Mouse (Mus musculus) Patski (cell line): Measurements from ENCODE around the gene Prkca. TPM values are rescaled to one million over a fixed set of nuclear protein-coding genes. Genes with fewer than 3 reads are reported as not detected.

Experiments used
- ATAC-seq: fragments of 100-300 bp; one replicate; pipeline ENCODE4 v1.8.0; 2021
- CTCF ChIA-PET: fragments of 350-600 bp; sonication (Branson Sonifier 250); formaldehyde crosslinking; loops from one replicate; lab custom pipeline; 2022; ENCODE audit warnings: inconsistent platforms; lab: Charles Lee
- POLR2A ChIA-PET: fragments of 350-600 bp; sonication (Branson Sonifier 250); formaldehyde crosslinking; loops from one replicate; lab custom pipeline; 2022; ENCODE audit warnings: antibody characterized with exemption, inconsistent platforms; lab: Charles Lee
- DNase-seq: peaks from one replicate; pipeline ENCODE4 v3.0.0-alpha.2; 2011; ENCODE audit warnings: low read depth, low spot score
- H3K27me3 ChIP-seq: fragments of 371-371 bp; one replicate; pipeline ENCODE4 v1.5.1; 2021
- CTCF ChIP-seq: fragments of 100-300 bp; IDR thresholded peaks from one replicate; pipeline ENCODE4 v1.5.1; 2021
- in situ Hi-C: fragments of 300-500 bp; cut with MboI; formaldehyde crosslinking; loops from 3 replicates; pipeline ENCODE4 v1.11.1; 2018; ENCODE audit warnings: low pct_unique_long_range_greater_than_20kb, mixed read lengths
- polyA plus RNA-seq: library from polyadenylated mRNA; unstranded; gene quantifications from one replicate; pipeline ENCODE4 v1.2.3, GENCODE M21; 2021

Prkca gene
- polyA plus RNA-seq, 1 experiment from 2014 or later: 37.4 TPM

GRCm38 (mm10) chr11:107991990-107992389 lies 351.7 kb downstream of the Prkca start:
- no peak for TF ChIP-seq CTCF
- ATAC-seq (no peak), DNase-seq (no peak)
- CTCF ChIA-PET: no interaction called here
- in situ Hi-C loops: loop anchor here (5.0 to 25.0 kb wide), 2 partner anchors 120 to 480 kb away; no protein-coding TSS in a partner anchor
- POLR2A ChIA-PET: no interaction called here
- H3K27me3 ChIP-seq: no peaks in the 10 kb centered on the region

- TF ChIP-seq CTCF: no peak
- in situ Hi-C loops: loop anchor here (10.0 to 25.0 kb wide), 2 partner anchors 344 to 477 kb away; no protein-coding TSS in a partner anchor
- POLR2A ChIA-PET: no interaction called here
- ATAC-seq: no peak
- CTCF ChIA-PET: no interaction called here
- H3K27me3 ChIP-seq: no peaks in the 10 kb centered on the region
- DNase-seq: no peak
Measured at GRCm38 (mm10) chr11:107989241-107989640, 354.5 kb downstream of the Prkca start.

- no peak for TF ChIP-seq CTCF
- ChIA-PET POLR2A (no interaction called here), CTCF (interaction anchor here (1.8 kb wide), 1 partner anchor 9 kb away, joined by 7 read pairs; no protein-coding TSS in a partner anchor)
- in situ Hi-C loops: loop anchor here (10.0 to 25.0 kb wide), 2 partner anchors 341 to 474 kb away; no protein-coding TSS in a partner anchor
- no peak for DNase-seq
- H3K27me3 ChIP-seq: no peaks in the 10 kb centered on the region
- peak; percentile 21 for ATAC-seq
Measured at GRCm38 (mm10) chr11:107985941-107986340, 357.8 kb downstream of the Prkca start.

GRCm38 (mm10) chr11:107983883-107984282 lies 359.8 kb downstream of the Prkca start:
- in situ Hi-C loops: loop anchor here (10.0 to 25.0 kb wide), 2 partner anchors 339 to 472 kb away; no protein-coding TSS in a partner anchor
- H3K27me3 ChIP-seq: no peaks in the 10 kb centered on the region
- no peak for DNase-seq
- ATAC-seq: no peak
- TF ChIP-seq CTCF: no peak
- POLR2A ChIA-PET: no interaction called here
- CTCF ChIA-PET: no interaction called here

GRCm38 (mm10) chr11:107983224-107983623 lies 360.5 kb downstream of the Prkca start:
- in situ Hi-C loops: loop anchor here (10.0 to 25.0 kb wide), 2 partner anchors 338 to 471 kb away; no protein-coding TSS in a partner anchor
- POLR2A ChIA-PET: no interaction called here
- CTCF ChIA-PET: interaction anchor here (1.3 kb wide), 1 partner anchor 124 kb away, joined by 3 read pairs; no protein-coding TSS in a partner anchor
- H3K27me3 ChIP-seq: no peaks in the 10 kb centered on the region
- DNase-seq (no peak), ATAC-seq (no peak)
- TF ChIP-seq CTCF: no peak

- CTCF ChIA-PET: interaction anchor here (0.9 to 1.3 kb wide), 3 partner anchors 12 to 123 kb away, joined by 3 to 4 read pairs (median 3); no protein-coding TSS in a partner anchor
- POLR2A ChIA-PET: no interaction called here
- in situ Hi-C loops: loop anchor here (10.0 to 25.0 kb wide), 2 partner anchors 338 to 470 kb away; no protein-coding TSS in a partner anchor
- ATAC-seq: no peak
- no peak for TF ChIP-seq CTCF
- no peak for DNase-seq
- H3K27me3 ChIP-seq: no peaks in the 10 kb centered on the region
Measured at GRCm38 (mm10) chr11:107982225-107982896, 361.4 kb downstream of the Prkca start.

- DNase-seq (no peak), ATAC-seq (no peak)
- in situ Hi-C loops: loop anchor here (10.0 to 25.0 kb wide), 2 partner anchors 335 to 467 kb away; no protein-coding TSS in a partner anchor
Measured at GRCm38 (mm10) chr11:107979497-107980174, 364.1 kb downstream of the Prkca start.

GRCm38 (mm10) chr11:107969943-107970342 lies 373.8 kb downstream of the Prkca start:
- in situ Hi-C loops: no loop called here
- ChIA-PET CTCF (interaction anchor here (1.1 kb wide), 1 partner anchor 13 kb away, joined by 3 read pairs; no protein-coding TSS in a partner anchor), POLR2A (no interaction called here)
- DNase-seq: no peak
- H3K27me3 ChIP-seq: no peaks in the 10 kb centered on the region
- no peak for ATAC-seq
- TF ChIP-seq CTCF: no peak

More at GRCm38 (mm10) chr11:107979497-107980174, 364.1 kb downstream of the Prkca start:
- no peaks in the 10 kb centered on the region for H3K27me3 ChIP-seq
- ChIA-PET CTCF (interaction anchor here (1.5 kb wide), 1 partner anchor 79 kb away, joined by 3 read pairs; no protein-coding TSS in a partner anchor), POLR2A (no interaction called here)
- no peak for TF ChIP-seq CTCF

- ChIA-PET CTCF (interaction anchor here (1.1 kb wide), 1 partner anchor 10 kb away, joined by 3 read pairs; no protein-coding TSS in a partner anchor), POLR2A (no interaction called here)
- DNase-seq: no peak
- TF ChIP-seq CTCF: no peak
- ATAC-seq: no peak
- H3K27me3 ChIP-seq: no peaks in the 10 kb centered on the region
- in situ Hi-C loops: no loop called here
Measured at GRCm38 (mm10) chr11:107968147-107968546, 375.6 kb downstream of the Prkca start.

- ATAC-seq (no peak), DNase-seq (no peak)
- ChIA-PET CTCF (no interaction called here), POLR2A (no interaction called here)
- in situ Hi-C loops: no loop called here
- no peaks in the 10 kb centered on the region for H3K27me3 ChIP-seq
- no peak for TF ChIP-seq CTCF
Measured at GRCm38 (mm10) chr11:107966229-107966628, 377.5 kb downstream of the Prkca start.
